Mouse (Mus musculus): ENCODE measurements around the gene Hivep1.

Gene Hivep1

DNA sequence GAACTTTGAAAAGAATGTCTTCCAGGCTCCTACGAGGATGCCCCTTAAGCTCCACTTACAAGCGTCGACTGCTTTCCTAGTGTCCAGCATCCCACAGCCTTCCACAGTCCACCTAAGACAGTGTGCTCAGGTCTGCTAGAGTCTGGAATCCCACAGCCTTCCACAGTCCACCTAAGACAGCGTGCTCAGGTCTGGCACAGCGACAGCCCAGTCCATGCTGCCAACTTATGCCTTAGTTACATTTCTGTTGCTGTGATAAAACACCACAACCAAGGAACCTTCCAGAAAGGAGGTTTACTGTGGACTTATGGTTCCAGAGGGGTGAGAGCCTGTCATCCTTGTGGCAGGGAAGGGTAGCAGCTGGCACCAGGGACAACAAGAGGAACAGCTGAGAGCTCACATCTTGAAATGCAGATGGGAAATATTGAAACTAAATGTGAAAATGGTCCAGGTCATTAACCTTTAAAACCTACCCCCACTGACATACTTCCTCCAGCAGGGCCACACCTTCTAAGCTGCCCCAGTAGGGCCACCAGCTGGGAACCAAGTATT, 25.0 kb downstream of the Hivep1 start:
- no peak for DNase-seq (ENCODE audit: extremely low spot score)

DNA sequence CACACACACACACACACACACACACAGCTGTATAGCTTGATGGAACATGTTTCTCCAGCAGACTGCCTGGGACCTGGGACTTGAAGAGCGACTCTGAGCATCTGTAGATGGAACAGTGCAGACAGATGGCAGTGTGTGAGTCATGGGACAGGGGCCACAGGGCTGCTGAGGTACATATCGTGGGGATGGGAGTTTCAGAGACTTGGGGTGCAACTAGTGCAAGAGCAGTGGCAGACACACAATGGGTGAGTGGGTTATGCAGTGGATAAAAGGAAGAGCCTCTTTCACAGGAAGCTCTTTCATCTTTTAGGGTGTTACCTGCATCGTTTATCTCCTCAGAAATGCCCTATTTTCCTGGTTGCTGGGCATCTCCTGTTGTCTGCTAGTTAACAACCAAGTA, 25.8 kb downstream of the Hivep1 start:
- no peak for DNase-seq (ENCODE audit: extremely low spot score)

GRCm38 (mm10) chr13:42080131-42080916, 28.5 kb downstream of the Hivep1 start:
- DNase-seq (ENCODE audit: extremely low spot score), result peak; percentile 13

GRCm38 (mm10) chr13:42088339-42088738, 36.5 kb downstream of the Hivep1 start:
- no peak for DNase-seq (ENCODE audit: extremely low spot score)

DNA sequence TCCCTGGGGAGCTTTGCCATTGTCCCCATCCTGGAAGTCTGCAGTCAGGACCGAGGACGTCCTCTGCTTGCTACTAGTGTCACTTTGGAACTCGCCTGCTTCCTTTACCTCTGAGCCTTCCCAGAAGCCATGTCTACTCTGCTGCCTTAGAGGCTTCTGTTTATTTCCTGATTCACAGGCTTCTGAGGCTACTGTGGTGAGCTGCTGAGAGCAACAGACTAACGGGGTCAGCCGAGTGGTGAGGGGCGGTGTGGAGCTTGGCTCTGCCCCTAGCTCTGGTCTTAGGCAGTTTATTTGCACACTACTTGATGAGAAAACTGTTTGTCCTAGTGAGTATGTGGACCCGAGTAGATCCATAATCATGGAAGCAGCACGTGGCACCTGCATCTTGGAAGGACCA, 37.2 kb downstream of the Hivep1 start:
- no peak for DNase-seq (ENCODE audit: extremely low spot score)

DNA sequence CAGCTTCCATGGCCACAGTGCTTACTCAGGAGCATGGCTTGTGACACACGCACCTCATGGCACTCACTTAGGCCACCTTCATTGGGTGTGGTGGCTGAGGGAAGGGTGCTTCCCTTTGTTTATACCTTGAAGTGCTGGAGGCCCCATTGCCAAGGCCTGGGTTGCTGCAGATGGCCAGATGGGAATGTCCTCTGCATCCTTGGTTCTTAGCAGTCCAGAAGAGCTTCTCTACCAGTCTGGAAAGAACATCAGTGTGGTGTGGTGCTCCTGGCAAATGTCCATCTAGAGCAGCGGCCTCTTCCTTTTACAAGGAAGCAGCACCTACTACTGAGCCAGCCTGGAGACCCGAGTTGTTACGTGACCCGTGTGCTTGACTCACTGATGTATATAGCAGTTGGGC, 38.9 kb downstream of the Hivep1 start:
- DNase-seq (ENCODE audit: extremely low spot score), result no peak

DNA sequence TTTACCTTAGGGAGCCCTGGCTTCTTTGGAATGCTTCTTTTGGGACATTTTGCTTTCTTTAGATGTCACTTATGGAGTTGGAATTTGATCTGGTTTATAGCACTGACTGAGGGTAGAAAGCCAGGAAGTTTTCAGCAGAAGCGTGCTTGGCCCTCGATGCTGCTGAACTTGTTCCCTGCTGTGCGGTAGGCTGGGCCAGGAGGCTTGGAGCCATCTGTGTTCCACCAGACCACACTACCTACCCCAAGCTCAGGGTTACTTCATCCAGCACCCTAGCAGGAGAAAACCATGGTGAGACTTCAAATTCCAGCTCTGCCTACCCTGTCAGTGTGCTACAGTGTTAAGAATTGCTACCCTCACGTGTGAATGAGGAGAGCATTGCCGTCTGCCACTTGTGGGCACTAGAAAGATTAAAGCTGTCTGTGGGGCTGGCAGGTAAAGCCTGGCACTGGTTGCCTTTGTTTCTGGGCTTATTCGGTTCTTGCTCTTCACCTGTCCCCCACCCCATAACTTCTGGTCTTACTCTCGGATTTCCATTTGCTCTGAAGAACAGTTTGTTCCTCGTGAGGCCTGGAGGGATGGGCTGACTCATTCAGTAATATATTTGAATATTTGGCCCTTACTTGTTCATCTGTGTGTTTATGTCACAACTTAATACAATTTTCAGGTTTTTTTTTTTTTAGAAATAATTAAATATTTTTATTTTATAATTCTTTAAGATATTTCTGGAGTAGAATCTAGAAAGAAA, 40.7 kb downstream of the Hivep1 start:
- no peak for DNase-seq (ENCODE audit: extremely low spot score)

DNA sequence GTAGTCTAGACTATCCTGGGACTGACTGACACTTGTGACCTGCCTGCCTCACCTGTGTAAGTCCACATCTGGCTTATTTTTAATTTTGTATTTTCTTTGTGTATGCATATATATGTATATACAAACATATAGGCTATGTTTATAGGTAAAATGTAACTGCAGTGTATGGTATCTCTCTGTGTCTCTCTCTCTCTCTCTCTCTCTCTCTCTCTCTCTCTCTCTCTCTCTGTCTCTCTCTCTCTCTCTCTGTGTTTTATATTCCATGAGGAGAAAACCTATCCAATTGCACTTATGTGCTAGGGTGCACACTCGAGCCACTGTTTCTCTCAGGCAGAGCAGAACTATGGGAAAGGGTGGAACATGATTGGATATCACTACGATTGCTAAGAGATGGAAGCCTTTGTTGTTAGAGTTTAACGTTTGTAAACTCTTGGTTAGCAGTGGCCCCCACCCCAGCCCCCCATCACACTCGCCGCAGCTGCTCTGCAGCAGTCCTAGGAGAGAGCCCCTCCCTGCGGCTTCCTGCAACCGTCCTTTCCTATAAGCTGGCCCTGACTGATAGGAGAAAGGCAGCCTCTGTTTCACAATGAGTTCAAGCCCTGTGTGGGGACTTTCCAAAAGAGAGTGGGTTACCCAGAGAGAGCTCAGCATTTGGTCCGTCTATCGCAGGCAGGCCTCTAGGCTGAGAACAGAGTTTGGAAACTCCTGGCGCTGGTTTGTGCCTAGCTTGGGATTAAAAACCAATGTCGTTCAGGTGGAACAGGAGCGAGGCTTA, 41.6 kb downstream of the Hivep1 start:
- DNase-seq (ENCODE audit: extremely low spot score), result no peak

GRCm38 (mm10) chr13:42095826-42096515, 44.1 kb downstream of the Hivep1 start:
- no peak for DNase-seq (ENCODE audit: extremely low spot score)

- DNase-seq (ENCODE audit: extremely low spot score), result no peak
These were observed 45.3 kb downstream of the Hivep1 start for GRCm38 (mm10) chr13:42097109-42097508.

DNA sequence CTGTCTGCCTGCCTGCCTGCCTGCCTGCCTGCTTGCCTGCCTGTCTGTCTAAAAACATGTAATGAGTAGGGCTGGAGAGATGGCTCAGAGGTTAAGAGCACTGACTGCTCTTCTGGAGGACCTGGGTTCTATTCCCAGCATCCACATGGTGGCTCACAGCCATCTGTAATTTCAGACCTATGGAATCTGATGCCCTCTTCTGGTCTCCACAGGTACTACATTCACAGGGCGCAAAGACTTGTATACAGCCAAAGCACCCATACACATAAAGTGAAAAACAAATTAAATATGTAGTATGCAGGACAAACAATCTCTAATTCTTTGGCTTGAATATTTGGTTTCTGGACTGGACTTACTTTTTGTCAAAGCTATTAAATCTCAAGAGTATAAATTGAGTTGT, 46.7 kb downstream of the Hivep1 start:
- DNase-seq (ENCODE audit: extremely low spot score), result no peak

- DNase-seq (ENCODE audit: extremely low spot score), result no peak
These were observed 47.7 kb downstream of the Hivep1 start for GRCm38 (mm10) chr13:42099523-42099922.

DNA sequence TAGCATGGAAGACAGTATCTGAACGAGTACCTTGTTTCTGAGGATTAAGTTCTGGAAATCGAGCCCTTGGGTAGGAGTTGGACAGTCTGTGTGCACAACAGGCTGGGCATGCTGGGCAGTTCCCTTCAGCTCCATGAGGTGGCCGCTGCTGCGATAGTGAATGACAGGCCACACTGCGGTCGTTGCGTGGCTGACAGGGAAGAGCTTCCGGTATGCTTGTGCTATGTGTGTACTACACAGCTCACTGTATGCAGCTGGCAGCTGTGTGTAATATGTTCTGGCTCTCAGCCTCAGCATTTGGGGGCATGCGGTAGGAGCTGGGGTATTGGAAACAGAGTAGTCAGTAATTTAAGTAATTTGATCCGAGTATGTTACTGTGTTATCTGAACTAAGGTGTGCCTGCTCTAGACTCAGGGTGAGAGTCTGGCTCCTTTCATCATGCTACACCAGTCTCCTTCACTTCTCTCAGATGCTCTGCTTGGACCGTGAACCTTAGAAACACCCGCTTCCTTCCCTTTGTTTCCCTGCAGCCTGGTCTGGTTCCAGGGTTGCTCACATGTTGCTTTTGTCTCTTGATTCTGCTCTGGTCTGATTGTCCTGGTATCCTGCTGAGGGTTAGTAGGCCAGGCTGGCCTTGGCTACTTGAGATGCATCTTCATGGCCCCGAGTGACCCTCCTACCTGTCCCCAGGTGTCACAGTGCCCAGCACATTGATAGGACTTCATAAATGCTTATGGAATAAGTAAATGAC, 49.8 kb downstream of the Hivep1 start:
- DNase-seq (ENCODE audit: extremely low spot score), result peak; percentile 14

GRCm38 (mm10) chr13:42102980-42103379, 51.2 kb downstream of the Hivep1 start:
- peak; percentile 49 for DNase-seq (ENCODE audit: extremely low spot score)

- no peak for DNase-seq (ENCODE audit: extremely low spot score)
These were observed 51.8 kb downstream of the Hivep1 start for GRCm38 (mm10) chr13:42103486-42104166.

DNA sequence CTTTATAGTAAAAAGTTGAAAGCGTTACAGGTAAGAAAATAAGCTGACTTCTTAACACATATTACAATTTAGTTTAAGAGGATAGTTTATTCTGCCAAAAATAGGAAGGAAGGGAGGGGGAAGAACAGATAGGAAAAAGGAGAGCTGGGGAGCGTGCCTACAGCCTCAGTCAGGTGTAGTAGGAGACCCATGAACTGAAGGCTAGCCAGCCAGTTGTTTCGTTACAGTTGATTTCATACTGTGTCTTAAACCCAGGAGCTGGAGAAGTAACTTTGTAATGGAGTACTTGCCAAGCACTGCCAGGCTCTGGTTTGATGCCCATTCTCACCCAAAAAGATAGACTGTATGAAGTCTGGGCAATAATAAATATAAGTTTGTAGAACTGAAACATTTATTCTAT, 52.5 kb downstream of the Hivep1 start:
- no peak for DNase-seq (ENCODE audit: extremely low spot score)

DNA sequence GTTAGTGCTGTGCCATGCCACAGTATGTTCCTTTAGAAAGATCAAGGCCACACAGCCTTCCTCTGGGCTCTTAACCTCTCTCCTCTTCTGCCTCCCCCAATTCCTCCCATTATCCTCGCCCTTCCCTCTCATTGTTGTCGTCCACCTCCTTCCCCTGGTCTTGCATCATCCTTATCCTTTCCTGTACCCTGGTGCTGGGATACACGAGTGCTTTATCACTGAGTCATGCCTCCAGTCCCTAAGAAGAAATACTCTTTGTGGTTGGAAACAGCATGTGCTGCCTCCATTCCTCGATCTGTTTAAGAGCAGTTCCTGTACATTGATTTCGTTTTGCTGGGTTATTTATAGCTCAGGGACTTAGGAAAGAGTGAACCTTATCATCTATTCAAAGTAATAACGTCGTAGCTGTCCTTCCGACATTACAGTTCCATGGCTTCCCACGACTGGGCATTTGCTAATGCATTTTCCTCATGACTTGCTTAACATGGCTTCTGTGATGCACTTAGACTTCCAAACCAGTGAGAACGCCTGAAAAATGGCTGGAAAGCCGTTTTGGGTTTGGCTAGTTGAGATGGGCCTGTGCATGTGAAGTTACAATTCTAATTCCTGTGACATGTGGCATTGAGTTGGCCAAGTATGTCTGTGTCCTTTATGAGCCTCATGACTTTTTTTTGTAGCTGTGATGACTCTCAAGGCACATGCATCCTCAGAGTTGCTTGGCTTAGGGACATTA, 56.8 kb downstream of the Hivep1 start:
- no peak for DNase-seq (ENCODE audit: extremely low spot score)

DNA sequence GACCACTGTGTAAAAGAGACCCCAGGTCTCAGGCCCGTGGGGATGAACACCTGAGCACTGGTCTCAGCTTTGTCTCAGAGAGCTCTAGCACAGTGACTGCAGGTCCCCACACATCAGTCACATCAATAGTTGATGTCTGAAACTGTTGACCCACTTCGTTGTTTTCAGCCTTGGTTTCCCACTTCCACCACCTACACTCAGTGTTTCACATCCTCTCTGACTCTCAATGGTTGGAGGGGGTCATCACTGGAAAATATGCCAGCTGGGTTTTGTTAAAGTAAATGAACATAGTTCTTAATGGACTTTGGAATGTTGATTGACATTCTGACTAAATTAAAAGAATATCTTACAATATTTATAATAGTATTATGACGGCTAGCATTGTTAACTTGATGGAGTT, 58.6 kb downstream of the Hivep1 start:
- no peak for DNase-seq (ENCODE audit: extremely low spot score)

- no peak for DNase-seq (ENCODE audit: extremely low spot score)
These were observed 60.2 kb downstream of the Hivep1 start for GRCm38 (mm10) chr13:42112071-42112470.

- no peak for DNase-seq (ENCODE audit: extremely low spot score)
These were observed 60.9 kb downstream of the Hivep1 start for GRCm38 (mm10) chr13:42112748-42113147.
